23 mouse cellular contexts compared by ENCODE assay signal in genomic region chr10:22820841-22821240, GRCm38 (mm10). TPM values are rescaled to one million over a fixed set of nuclear protein-coding genes. Genes with fewer than 3 reads are reported as not detected.
DNase-seq lines count a peak whose midpoint lies in the region; ATAC-seq and TF ChIP-seq lines count a peak whose summit lies in the region.
"Had no signal": no experiment of that assay in that cellular context is flagged by ENCODE, and none has a peak within 500 bp of the region (broad histone marks: within the 10 kb centered on the region; RNA-seq: fewer than 3 reads in every experiment).

No protein-coding gene starts in this region.

- no peaks in the 10 kb centered on the region for H3K9me3 ChIP-seq in heart, postnatal 0 days (replicated peaks; ENCODE audit: control insufficient read depth, low read length)
- H3K9me3 ChIP-seq in lung, embryonic 14.5 days (ENCODE audit: low read depth, low read length), result no peaks in the 10 kb centered on the region
- no peaks in the 10 kb centered on the region for H3K9me3 ChIP-seq in intestine, embryonic 14.5 days (ENCODE audit: control insufficient read depth, low read length)
- H3K9me3 ChIP-seq in stomach, embryonic 15.5 days, result no peaks in the 10 kb centered on the region
- H3K9me3 ChIP-seq: embryonic facial prominence, embryonic 13.5 days; liver, embryonic 12.5 days; midbrain, embryonic 10.5 days; neural tube, embryonic 13.5 days had no signal

- ATAC-seq in heart, postnatal 0 days (ENCODE audit: insufficient read depth, low read depth), result no peak
- no peak for ATAC-seq in lung, embryonic 14.5 days (ENCODE audit: insufficient read depth)
- ATAC-seq in intestine, embryonic 14.5 days (replicated peaks; ENCODE audit: low FRiP score, low TSS enrichment, low read depth), result no peak
- no peak for ATAC-seq in stomach, embryonic 15.5 days (ENCODE audit: insufficient read depth, low FRiP score, low read depth)
- ATAC-seq: forebrain, embryonic 16.5 days; hindbrain, embryonic 16.5 days; liver, embryonic 12.5 days had no signal

- no peak for TF ChIP-seq EP300 in heart, postnatal 0 days (IDR thresholded peaks at IDR 0.05; ENCODE audit: low read depth)

- H3K4me2 ChIP-seq in heart, postnatal 0 days (ENCODE audit: low read depth, low read length), result no peak overlapping the region
- peak overlapping the region; percentile 58 for H3K4me2 ChIP-seq in lung, embryonic 14.5 days
- H3K4me2 ChIP-seq in intestine, embryonic 14.5 days (ENCODE audit: low read length), result peak overlapping the region; percentile 49
- H3K4me2 ChIP-seq in stomach, embryonic 15.5 days, result peak overlapping the region; percentile 37
- H3K4me2 ChIP-seq: embryonic facial prominence, embryonic 13.5 days; liver, embryonic 12.5 days; neural tube, embryonic 13.5 days had no signal

- TF ChIP-seq POLR2A in lung, adult 2 months (IDR thresholded peaks at IDR 0.05; ENCODE audit: borderline replicate concordance, extremely low read depth, low read depth, low read length), result no peak

- 57% methylated on average over 2 of the region's 2 CpGs for WGBS in heart, postnatal 0 days
- 40% methylated on average over 2 of the region's 2 CpGs for WGBS in lung, embryonic 14.5 days
- 68% methylated on average over 2 of the region's 2 CpGs for WGBS in lung, adult 2 months
- 53% methylated on average over 2 of the region's 2 CpGs for WGBS in intestine, embryonic 14.5 days
- 51% methylated on average over 2 of the region's 2 CpGs for WGBS in stomach, embryonic 15.5 days

- H3K36me3 ChIP-seq in heart, postnatal 0 days (replicated peaks; ENCODE audit: control insufficient read depth, insufficient read depth, low read length), result no peaks in the 10 kb centered on the region
- peaks cover 7% of the 10 kb centered on the region; the same call in 1 of the 2 replicates for H3K36me3 ChIP-seq in lung, embryonic 14.5 days (ENCODE audit: insufficient read depth)
- 0 out of 2 replicates have a peak, but pooled peaks cover 5% of the 10 kb centered on the region for H3K36me3 ChIP-seq in intestine, embryonic 14.5 days (ENCODE audit: control insufficient read depth, insufficient read depth, low read length)
- H3K36me3 ChIP-seq in stomach, embryonic 15.5 days, result no peaks in the 10 kb centered on the region
- H3K36me3 ChIP-seq: embryonic facial prominence, embryonic 13.5 days; liver, embryonic 12.5 days; midbrain, embryonic 10.5 days; neural tube, embryonic 13.5 days had no signal

- TF ChIP-seq CTCF in heart, postnatal 0 days (IDR thresholded peaks at IDR 0.05; ENCODE audit: low read depth), result no peak
- TF ChIP-seq CTCF in lung, embryonic 14.5 days (IDR thresholded peaks at IDR 0.05; ENCODE audit: low read depth), result no peak
- TF ChIP-seq CTCF in lung, adult 2 months (IDR thresholded peaks at IDR 0.05; ENCODE audit: insufficient read depth, low read length), result no peak

- no peak for DNase-seq in heart, postnatal 0 days (ENCODE audit: low spot score)
- DNase-seq in heart, postnatal 4 days, result no peak
- DNase-seq in lung, embryonic 14.5 days, result no peak
- DNase-seq in lung, adult 2 months, result no peak
- peak; percentile 52 for DNase-seq in intestine, embryonic 14.5 days (ENCODE audit: low spot score)
- DNase-seq in cerebellum, adult 11-12 months, result no peak
- DNase-seq: adrenal gland, postnatal 10 days; B cell, adult 2 months; cerebellum, adult 2 months; left cerebral cortex, postnatal 4 days; lung, postnatal 4 days; right cerebral cortex, postnatal 14 days; thymus, adult 18-20 months had no signal

- no peak overlapping the region for H3K9ac ChIP-seq in heart, postnatal 0 days (replicated peaks; ENCODE audit: low read depth, low read length)
- H3K9ac ChIP-seq in lung, embryonic 14.5 days, result 0 out of 2 replicates have a peak overlapping the region, but pooled peaks have one; percentile 17
- peak overlapping the region; percentile 100 for H3K9ac ChIP-seq in intestine, embryonic 14.5 days (ENCODE audit: low read length)
- no peak overlapping the region for H3K9ac ChIP-seq in stomach, embryonic 15.5 days
- H3K9ac ChIP-seq: embryonic facial prominence, embryonic 13.5 days; liver, embryonic 12.5 days; neural tube, embryonic 13.5 days had no signal

- H3K4me3 ChIP-seq in heart, postnatal 0 days (ENCODE audit: low read depth, low read length), result 0 out of 2 replicates have a peak overlapping the region, but pooled peaks have one; percentile 52
- H3K4me3 ChIP-seq in lung, embryonic 14.5 days (ENCODE audit: low read depth, low read length), result peak overlapping the region; percentile 67
- no peak overlapping the region for H3K4me3 ChIP-seq in lung, adult 2 months (replicated peaks; ENCODE audit: extremely low read depth, low read depth, low read length)
- peak overlapping the region; percentile 76 for H3K4me3 ChIP-seq in intestine, embryonic 14.5 days (ENCODE audit: low read depth, low read length)
- H3K4me3 ChIP-seq in stomach, embryonic 15.5 days (replicated peaks), result peak overlapping the region; percentile 9; the same call in 1 of the 2 replicates
- H3K4me3 ChIP-seq: embryonic facial prominence, embryonic 13.5 days; liver, embryonic 12.5 days; midbrain, embryonic 10.5 days; neural tube, embryonic 13.5 days had no signal

- H3K27me3 ChIP-seq in heart, postnatal 0 days (ENCODE audit: control insufficient read depth, insufficient read depth, low read length), result peaks cover 71% of the 10 kb centered on the region
- H3K27me3 ChIP-seq in lung, embryonic 14.5 days (ENCODE audit: insufficient read depth, low read length), result peaks cover 17% of the 10 kb centered on the region
- peaks cover 11% of the 10 kb centered on the region; the same call in 1 of the 2 replicates for H3K27me3 ChIP-seq in intestine, embryonic 14.5 days (replicated peaks; ENCODE audit: control insufficient read depth, insufficient read depth, low read length)
- 0 out of 2 replicates have a peak, but pooled peaks cover 2% of the 10 kb centered on the region for H3K27me3 ChIP-seq in stomach, embryonic 15.5 days (replicated peaks)

- H3K27ac ChIP-seq in heart, postnatal 0 days (ENCODE audit: low read depth), result no peak overlapping the region; the same call in 1 of the 2 replicates
- peak overlapping the region; percentile 97; the same call in 1 of the 2 replicates for H3K27ac ChIP-seq in lung, embryonic 14.5 days (ENCODE audit: low read depth)
- peak overlapping the region; percentile 99 for H3K27ac ChIP-seq in intestine, embryonic 14.5 days (ENCODE audit: low read depth)
- H3K27ac ChIP-seq in stomach, embryonic 15.5 days, result peak overlapping the region; percentile 94
- H3K27ac ChIP-seq: embryonic facial prominence, embryonic 13.5 days; liver, embryonic 12.5 days; midbrain, embryonic 10.5 days; neural tube, embryonic 13.5 days had no signal

- H3K4me1 ChIP-seq in heart, postnatal 0 days (ENCODE audit: control insufficient read depth, insufficient read depth), result no peaks in the 10 kb centered on the region
- peaks cover 6% of the 10 kb centered on the region for H3K4me1 ChIP-seq in lung, embryonic 14.5 days (ENCODE audit: insufficient read depth)
- H3K4me1 ChIP-seq in lung, adult 2 months (ENCODE audit: control insufficient read depth, insufficient read depth, low read length), result no peaks in the 10 kb centered on the region
- peaks cover 24% of the 10 kb centered on the region for H3K4me1 ChIP-seq in intestine, embryonic 14.5 days (replicated peaks; ENCODE audit: control insufficient read depth, insufficient read depth, low read length)
- H3K4me1 ChIP-seq in stomach, embryonic 15.5 days, result no peaks in the 10 kb centered on the region; the same call in 1 of the 2 replicates
- H3K4me1 ChIP-seq: liver, embryonic 12.5 days had no signal

RNA-seq across cellular contexts. Expression of gene Tcf21, which starts 0.9 kb away (rescaled TPM):
- total RNA-seq in heart, postnatal 0 days (2014; rRNA removed; ENCODE audit: low replicate concordance), result 17.9 and 21.9 TPM in 2 replicates
- 56.0 and 56.9 TPM in 2 replicates for polyA plus RNA-seq in heart, postnatal 0 days (2015; fragmentation: Nextera tagmentation; extraction: Ambion mirVana)
- 10 to 100 TPM; 38.6 to 44.5 TPM for total RNA-seq in heart, postnatal 4 days (2021)
- 227 and 238 TPM in 2 replicates for polyA plus RNA-seq in lung, embryonic 14.5 days (2014; fragmentation: Nextera tagmentation; extraction: Ambion mirVana)
- polyA plus RNA-seq in lung, adult 2 months (2012; rRNA removed), result 190 and 228 TPM in 2 replicates
- 257 and 320 TPM in 2 replicates for polyA plus RNA-seq in intestine, embryonic 14.5 days (2014; fragmentation: Nextera tagmentation; extraction: Ambion mirVana)
- 211 and 218 TPM in 2 replicates for polyA plus RNA-seq in stomach, embryonic 15.5 days (2015; fragmentation: Nextera tagmentation; extraction: Ambion mirVana)
- total RNA-seq: gastrocnemius, adult 18-20 months; granulocyte monocyte progenitor cell, adult 5-6 weeks; left cerebral cortex, adult 18-20 months; left cerebral cortex, postnatal 4 days had no signal
- polyA plus RNA-seq: midbrain, embryonic 10.5 days had no signal

Comparison
In these comparisons a context has a peak if more than half of its experiments do, and no peak if none do; other contexts are left out.
1. H3K9ac ChIP-seq: peak in lung, embryonic 14.5 days (single experiment) and intestine, embryonic 14.5 days (single experiment); none in heart, postnatal 0 days (single experiment) and stomach, embryonic 15.5 days (single experiment).